Mouse (Mus musculus): ENCODE measurements around the gene Myef2.
"Not testable (repeated sequence)": the region's sequence is repeated elsewhere in the genome, so short reads cannot be mapped to it uniquely, and the experiment has no call there.

Myef2 gene

DNA sequence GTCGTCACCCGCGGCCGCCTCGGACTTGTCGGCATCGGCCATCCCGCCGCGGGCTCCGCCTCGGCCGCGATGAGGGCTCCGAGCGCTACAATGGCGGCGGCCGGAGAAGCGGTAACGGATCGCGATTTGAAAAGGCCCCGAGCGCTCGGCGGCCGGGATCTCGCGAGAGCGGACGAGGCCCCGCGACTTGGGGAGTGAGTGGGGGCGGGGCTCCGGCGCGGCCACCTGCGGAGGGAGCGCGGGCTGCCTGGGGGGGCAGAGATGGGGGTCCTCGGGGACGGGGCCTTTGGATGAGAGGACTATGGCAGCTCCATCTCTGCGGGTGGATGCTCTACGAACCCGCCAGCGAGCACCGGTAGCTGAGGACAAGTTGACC lies at the start of gene Myef2:
TSS of gene Myef2 (minus strand) at position 185 of the 376 bp plus-strand sequence.
- DNase-seq, result peak; percentile 73 to 77

- no peak for DNase-seq
Measured at GRCm38 (mm10) chr2:125162012-125162470, 38.6 kb upstream of the Myef2 start.

DNA sequence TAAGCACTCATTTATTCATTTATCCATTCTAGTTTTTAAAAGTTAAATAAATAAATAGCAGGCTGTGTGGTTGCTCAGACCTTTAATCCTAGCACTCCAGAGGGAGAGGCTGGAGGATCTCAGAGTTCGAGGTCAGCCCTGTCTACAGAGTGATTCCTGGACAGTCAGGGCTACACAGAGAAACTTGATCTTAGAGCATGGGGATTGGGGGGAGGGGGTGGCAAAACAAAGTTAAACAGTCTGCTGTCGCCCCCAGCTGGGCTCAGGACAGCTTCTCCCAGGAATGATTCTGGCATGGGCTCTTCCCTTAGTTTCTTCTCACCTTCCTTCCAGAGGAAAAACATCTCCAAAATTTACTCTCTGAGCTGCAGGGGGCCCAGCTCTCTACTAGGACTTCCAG lies 32.0 kb upstream of the Myef2 start:
- no peak for DNase-seq

DNA sequence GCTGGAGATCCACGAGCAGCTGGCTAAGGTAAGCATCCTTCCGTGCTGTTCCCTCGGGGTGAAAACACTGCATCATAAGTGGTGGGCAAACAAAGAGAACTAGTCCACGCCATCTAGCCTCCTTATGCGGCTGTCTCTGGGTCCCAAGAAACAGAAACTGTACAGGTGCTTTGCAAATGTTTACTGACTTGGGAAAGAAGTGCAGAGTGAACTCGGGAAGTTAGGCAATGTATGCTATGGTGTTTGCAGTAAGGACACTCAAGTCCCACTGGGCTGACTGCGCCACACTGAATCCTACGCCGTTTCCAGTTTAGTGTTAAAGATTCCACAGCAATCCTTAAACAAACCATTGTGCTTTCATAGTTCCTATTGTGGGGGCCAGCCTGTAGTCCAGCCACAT lies 30.8 kb upstream of the Myef2 start:
- peak; percentile 25 to 53 for DNase-seq

GRCm38 (mm10) chr2:125152388-125152787 lies 28.9 kb upstream of the Myef2 start, which contains the start of gene Slc12a1:
Gene Slc12a1, plus strand, starts transcription at chr2:125152505.
- no peak for DNase-seq

- no peak for DNase-seq
Measured at GRCm38 (mm10) chr2:125142336-125142735, 18.9 kb upstream of the Myef2 start.

DNA sequence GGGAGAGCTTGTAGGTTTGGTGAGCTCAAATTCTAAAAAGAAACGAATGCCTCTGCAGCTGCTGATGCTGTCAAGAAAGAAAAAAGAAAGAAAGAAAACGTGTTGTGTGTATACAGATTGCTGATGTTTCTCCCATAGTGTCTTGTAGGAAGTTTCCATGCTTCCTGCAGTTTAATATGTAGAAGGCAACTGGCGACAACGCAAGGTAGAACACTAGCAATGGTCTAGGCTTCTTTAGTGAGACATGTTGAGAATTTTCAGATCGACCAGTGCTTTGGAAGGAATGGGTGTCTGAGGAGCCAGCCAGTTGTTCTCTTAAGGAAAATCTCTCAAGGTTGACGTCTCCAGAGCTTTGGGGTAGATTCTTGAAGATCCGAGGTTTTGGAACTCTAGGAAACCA lies 13.4 kb upstream of the Myef2 start:
- no peak for DNase-seq

GRCm38 (mm10) chr2:125135903-125136811 lies 12.7 kb upstream of the Myef2 start, which contains the start of gene Ctxn2:
Gene Ctxn2, plus strand, starts transcription at chr2:125136692.
- peak; percentile 51 to 63 for DNase-seq

DNA sequence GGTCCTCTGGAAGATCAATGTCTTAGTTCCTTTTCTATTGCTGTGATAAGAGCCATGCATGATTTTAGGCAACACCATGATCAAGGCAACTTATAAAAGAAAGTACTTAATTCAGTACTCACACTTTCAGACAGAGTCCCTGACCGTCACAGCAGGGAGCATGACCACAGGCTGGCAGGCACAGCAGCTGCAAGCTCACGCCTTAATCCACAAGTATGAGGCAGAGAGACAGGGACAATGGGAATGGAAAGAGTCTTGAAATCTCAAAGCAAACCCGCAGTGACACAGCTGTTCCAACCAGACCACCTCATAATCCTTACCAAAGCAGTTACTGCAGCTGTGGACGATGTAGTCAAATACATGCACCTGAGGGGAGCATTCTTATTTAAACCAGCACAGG lies 10.7 kb upstream of the Myef2 start:
- no peak for DNase-seq

DNA sequence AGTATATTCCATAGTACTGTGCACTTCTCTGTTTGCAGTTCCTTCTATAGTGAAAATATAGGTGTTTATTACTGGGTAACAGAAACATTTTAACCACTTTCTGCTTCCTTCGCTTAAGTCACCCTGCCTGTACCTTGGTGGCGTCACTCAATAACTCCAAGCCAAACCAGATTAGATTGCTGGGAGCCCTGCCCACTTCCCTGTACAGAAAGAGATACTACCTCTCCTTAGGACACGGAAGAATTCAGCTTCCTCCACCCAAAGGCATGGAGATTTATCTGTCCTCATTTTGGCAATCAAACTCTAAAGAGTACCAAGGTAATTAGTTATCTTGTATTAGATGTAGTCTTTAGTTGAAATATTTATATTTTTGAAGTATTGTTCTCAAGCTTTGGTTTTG lies 3.3 kb upstream of the Myef2 start:
- DNase-seq, result no peak

- no peak for DNase-seq
Measured at GRCm38 (mm10) chr2:125125824-125126223, 2.4 kb upstream of the Myef2 start.

DNA sequence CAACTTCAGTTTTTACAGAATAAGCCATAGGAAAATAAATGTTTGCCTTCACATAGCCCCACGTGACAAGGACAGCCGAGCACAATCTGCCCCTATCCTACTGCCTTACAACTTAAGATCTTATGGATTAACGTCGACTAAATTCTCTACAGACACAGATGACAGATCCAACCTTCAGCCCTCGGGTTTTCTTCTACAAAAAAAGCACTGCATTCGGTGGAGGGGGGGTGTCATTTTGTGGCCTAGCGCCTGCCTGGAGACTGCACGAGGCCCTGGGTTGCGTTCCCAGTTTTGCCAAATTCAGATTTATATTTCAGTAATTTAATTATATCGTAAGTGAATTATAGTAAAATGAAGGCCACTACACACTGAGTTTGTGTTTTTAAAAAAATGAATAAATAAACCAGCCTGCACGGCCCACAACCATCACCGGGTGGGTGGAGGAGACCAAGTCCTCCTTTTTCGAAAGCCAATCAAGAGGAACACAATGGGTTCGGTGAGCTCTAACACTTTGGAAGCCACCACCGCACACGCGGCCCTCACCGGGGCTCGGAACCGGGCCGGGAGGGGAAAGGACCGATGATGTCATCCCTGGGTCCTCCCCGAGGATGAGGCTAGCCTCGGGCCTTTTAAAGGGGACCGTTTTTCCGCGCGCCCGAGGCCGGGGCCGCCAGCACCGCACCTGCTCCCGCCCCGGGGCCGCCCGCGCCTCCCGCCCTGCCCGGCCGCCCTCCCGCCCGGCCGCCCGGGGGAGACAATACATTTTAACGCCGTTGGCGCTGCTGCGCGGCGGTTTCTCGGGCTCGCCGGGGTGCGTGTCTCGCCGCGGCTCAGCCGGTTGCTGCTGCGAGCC lies 611 bp downstream of the Myef2 start:
- DNase-seq, result peak; percentile 47 to 53

GRCm38 (mm10) chr2:125122288-125122623 lies 1.2 kb downstream of the Myef2 start:
- no peak for DNase-seq

- no peak for DNase-seq
Measured at GRCm38 (mm10) chr2:125119381-125120110, 3.9 kb downstream of the Myef2 start.

- not testable (repeated sequence) for DNase-seq
Measured at GRCm38 (mm10) chr2:125106536-125106935, 16.9 kb downstream of the Myef2 start.

DNA sequence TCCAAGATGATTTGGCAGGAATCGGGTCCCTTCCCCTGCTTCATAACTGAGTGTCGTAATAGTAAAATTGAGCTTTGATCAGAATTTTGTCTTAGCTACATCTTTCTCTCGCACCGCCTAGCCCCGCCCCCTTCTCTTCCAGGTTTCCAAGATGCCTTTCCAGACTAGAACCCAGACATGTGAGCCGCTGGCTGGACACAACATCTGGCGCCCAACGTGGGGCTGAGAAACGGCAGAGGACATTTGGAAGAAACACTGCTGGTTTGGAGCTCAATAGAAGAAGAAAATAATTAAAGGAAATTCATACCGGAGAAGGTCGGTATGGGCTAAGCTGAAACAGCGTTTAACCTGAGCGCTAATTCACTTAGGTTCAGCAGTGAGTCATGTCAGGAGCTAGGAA lies 19.0 kb downstream of the Myef2 start:
- DNase-seq, result not testable (repeated sequence)

DNA sequence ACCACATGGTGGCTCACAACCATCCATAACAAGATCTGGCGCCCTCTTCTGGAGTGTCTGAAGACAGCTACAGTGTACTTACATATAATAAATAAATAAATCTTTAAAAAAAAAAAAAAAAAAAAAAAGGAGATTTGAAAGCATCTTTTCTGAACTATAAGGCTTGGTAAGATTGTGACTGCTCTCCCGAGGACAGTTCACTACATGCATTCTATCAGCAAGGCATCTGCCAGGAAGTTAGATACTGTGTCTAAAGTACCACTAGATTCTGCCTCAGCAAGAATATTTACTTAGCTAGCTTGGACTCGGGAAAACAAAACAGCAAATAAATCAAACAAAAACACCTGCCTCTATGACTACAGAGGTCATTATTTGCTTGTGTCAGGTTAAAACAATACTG lies 31.3 kb downstream of the Myef2 start:
- not testable (repeated sequence) for DNase-seq

DNA sequence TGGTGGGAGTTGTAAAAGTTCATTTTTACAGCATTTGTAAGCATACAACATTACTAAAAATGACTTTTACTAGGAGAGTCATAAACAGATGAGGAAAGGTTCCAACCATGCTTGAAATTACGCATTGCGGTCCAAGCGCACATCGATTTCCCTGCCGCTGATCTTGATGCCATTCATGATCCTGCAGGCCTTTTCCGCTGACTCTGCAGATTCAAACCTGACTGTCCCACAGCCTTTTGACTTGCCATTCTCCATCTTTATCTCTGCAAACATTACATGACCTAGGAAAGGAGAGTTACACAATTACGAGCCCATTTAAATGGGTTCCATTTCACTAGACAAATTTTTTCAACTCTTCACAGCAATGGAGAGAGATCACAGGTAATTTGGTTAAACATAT lies 34.7 kb downstream of the Myef2 start:
- DNase-seq, result no peak

DNA sequence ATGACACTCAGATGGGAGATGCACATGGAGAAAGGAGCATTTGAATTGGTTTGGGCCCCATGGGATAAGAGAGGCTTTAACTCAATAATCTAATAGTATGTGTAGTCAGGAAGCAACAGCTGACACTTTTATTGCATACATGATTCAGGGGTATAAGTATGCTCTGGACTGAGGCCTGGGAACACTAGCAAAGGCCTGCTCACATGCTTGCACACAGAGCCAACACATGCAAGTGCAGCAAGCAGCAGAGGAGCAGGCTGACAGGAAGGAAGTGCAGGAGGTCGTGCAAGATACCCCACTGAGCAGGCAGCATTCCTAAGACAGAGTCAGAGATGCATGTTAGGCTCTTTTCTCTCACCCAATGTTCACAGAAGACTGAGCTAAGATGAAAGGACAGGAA lies 39.6 kb downstream of the Myef2 start:
- no peak for DNase-seq

DNA sequence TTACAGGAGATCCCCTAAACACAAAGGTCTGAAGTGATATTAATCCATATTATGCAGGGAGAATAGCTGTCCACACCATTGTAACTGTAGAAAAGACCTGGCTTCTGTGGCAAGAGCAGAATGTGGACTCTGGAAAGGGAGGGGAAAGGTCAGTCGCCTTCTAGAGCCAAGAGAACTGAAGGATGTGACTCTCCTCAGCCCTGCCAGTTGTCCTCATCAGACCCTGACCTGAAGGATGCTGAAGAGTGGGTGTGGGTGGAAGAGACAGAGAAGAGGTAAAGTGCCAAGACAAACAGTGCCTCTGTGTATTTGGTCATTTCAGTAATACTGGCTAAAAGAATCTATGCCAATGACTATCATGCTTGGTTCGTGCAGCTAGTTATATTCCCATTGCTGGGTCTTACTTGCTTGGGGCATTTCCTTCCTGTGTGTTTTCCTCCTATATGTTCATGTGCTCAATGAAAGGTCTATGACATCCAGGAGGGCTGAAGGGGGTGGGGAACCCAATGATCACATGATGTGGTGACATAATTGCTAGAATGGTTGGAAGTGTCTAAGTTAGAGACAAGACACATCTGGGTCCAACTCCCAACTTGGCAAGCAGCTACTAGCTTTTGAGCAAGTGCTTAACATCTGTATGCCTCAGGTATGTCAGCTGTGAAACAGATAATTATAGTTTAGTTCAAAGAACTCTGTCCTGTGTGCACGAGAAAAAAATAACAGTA lies 50.2 kb downstream of the Myef2 start:
- DNase-seq, result no peak

DNA sequence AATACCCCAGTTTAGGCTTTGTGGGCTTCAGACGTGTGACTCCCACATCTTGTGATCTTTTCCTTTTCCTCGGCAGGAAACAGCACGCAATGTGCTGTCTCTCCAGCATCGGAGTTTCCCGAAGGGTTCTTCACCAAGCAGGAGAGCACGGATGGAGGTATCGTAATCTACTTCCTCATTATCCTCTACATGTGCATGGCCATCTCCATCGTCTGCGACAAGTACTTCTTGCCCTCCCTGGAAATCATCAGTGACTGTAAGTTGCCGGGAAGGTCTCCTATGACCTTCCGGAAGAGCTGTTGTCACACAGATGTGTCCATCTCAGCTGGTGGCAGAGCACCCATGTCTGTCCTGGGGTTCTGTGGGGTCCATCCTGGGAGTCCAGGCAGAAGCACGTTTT lies 54.8 kb downstream of the Myef2 start:
- DNase-seq, result no peak

DNA sequence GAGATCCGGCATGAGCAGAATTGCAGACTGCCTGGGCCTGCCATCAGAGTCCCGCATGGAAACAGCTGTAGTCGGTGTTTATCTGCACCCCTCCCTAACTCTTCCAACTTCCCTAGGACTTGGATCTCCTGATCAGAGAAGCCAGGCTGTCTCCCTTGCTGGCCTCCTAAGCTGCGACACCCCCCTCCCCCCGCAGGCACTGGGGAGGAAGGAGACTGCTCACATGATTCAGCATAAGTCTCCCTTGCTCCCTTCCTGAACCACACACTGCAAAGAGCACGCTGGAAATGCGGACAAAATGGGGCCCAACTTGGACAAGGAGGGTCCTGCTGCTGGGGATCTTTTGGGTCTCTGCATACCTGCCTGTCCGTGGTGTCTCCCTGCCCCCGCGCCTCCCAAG lies 55.6 kb downstream of the Myef2 start, which contains the start of gene Slc24a5:
TSS of gene Slc24a5 (plus strand) at position 231 of the 400 bp plus-strand sequence.
- DNase-seq, result no peak
